ENCODE assay signal across 12 mouse cellular contexts in genomic region chr8:95242099-95242825, GRCm38 (mm10). TPM values are rescaled to one million over a fixed set of nuclear protein-coding genes. Genes with fewer than 3 reads are reported as not detected.
DNase-seq lines count a peak whose midpoint lies in the region; ATAC-seq and TF ChIP-seq lines count a peak whose summit lies in the region.
"Had no signal": no experiment of that assay in that cellular context is flagged by ENCODE, and none has a peak within 500 bp of the region (broad histone marks: within the 10 kb centered on the region; RNA-seq: fewer than 3 reads in every experiment).

No protein-coding gene starts in this region.

- peak; percentile 35 for ATAC-seq in common myeloid progenitor, adult 5-6 weeks (replicated peaks; ENCODE audit: low read depth, poor library complexity, severe bottlenecking)
- 0 out of 2 replicates have a peak, but pooled peaks have one; percentile 14 for ATAC-seq in hindbrain, embryonic 13.5 days (ENCODE audit: low FRiP score)
- no peak for ATAC-seq in midbrain, embryonic 12.5 days (ENCODE audit: low FRiP score, low read depth)

- TF ChIP-seq CTCF in ES-Bruce4 (IDR thresholded peaks at IDR 0.05; ENCODE audit: low read depth, low read length): no peak

- peak overlapping the region; percentile 12; the same call in 1 of the 2 replicates for H3K4me3 ChIP-seq in ES-Bruce4 (ENCODE audit: low read depth, low read length)
- H3K4me3 ChIP-seq in hindbrain, embryonic 13.5 days: no peak overlapping the region
- H3K4me3 ChIP-seq in midbrain, embryonic 12.5 days: no peak overlapping the region
- H3K4me3 ChIP-seq: embryonic facial prominence, embryonic 12.5 days had no signal

- H3K36me3 ChIP-seq in ES-Bruce4 (ENCODE audit: control insufficient read depth, insufficient read depth, low read length, poor library complexity, severe bottlenecking): no peaks in the 10 kb centered on the region
- H3K36me3 ChIP-seq in hindbrain, embryonic 13.5 days: no peaks in the 10 kb centered on the region
- H3K36me3 ChIP-seq in midbrain, embryonic 12.5 days: no peaks in the 10 kb centered on the region
- H3K36me3 ChIP-seq: embryonic facial prominence, embryonic 12.5 days had no signal

- H3K27ac ChIP-seq in ES-Bruce4 (ENCODE audit: insufficient read depth, low read length): no peak overlapping the region
- peak overlapping the region; percentile 96 for H3K27ac ChIP-seq in hindbrain, embryonic 13.5 days
- H3K27ac ChIP-seq in midbrain, embryonic 12.5 days (replicated peaks): peak overlapping the region; percentile 91
- H3K27ac ChIP-seq: embryonic facial prominence, embryonic 12.5 days; macrophage had no signal

- TF ChIP-seq EP300 in ES-Bruce4 (IDR thresholded peaks at IDR 0.05; ENCODE audit: insufficient read depth, low read depth, low read length): no peak

- no peak for DNase-seq in gastrocnemius, postnatal 14 days
- DNase-seq in B cell, adult 2 months: no peak
- no peak for DNase-seq in embryo, embryonic 11 days
- DNase-seq in heart, postnatal 14 days: no peak
- DNase-seq: cerebellum, adult 8-10 months; heart, postnatal 4 days had no signal

- WGBS in hindbrain, embryonic 13.5 days: 76% methylated on average over 26 of the region's 26 CpGs
- 86% methylated on average over 26 of the region's 26 CpGs for WGBS in midbrain, embryonic 12.5 days

- peak overlapping the region; percentile 34; the same call in 1 of the 2 replicates for H3K9ac ChIP-seq in ES-Bruce4 (ENCODE audit: low read depth, poor library complexity, severe bottlenecking)
- H3K9ac ChIP-seq in hindbrain, embryonic 13.5 days: no peak overlapping the region; the same call in 1 of the 2 replicates
- no peak overlapping the region for H3K9ac ChIP-seq in midbrain, embryonic 12.5 days (replicated peaks)
- H3K9ac ChIP-seq: embryonic facial prominence, embryonic 12.5 days had no signal

- no peaks in the 10 kb centered on the region; the same call in 1 of the 2 replicates for H3K9me3 ChIP-seq in ES-Bruce4 (replicated peaks; ENCODE audit: control insufficient read depth, insufficient read depth, low read length, poor library complexity, severe bottlenecking)
- H3K9me3 ChIP-seq in hindbrain, embryonic 13.5 days: no peaks in the 10 kb centered on the region
- no peaks in the 10 kb centered on the region for H3K9me3 ChIP-seq in midbrain, embryonic 12.5 days
- H3K9me3 ChIP-seq: embryonic facial prominence, embryonic 12.5 days had no signal

- H3K4me1 ChIP-seq in ES-Bruce4 (ENCODE audit: control insufficient read depth, insufficient read depth, low read length): no peaks in the 10 kb centered on the region
- H3K4me1 ChIP-seq in hindbrain, embryonic 13.5 days (replicated peaks): peaks cover 42% of the 10 kb centered on the region
- peaks cover 32% of the 10 kb centered on the region for H3K4me1 ChIP-seq in midbrain, embryonic 12.5 days

- intact Hi-C loops in gastrocnemius, postnatal 14 days (cut with DNase I; ENCODE audit: low total_unique reads): no loop called here
- intact Hi-C loops in heart, postnatal 14 days (cut with DNase I): no loop called here

- no peak for TF ChIP-seq POLR2A in ES-Bruce4 (IDR thresholded peaks at IDR 0.05; ENCODE audit: insufficient read depth, low read length)

- H3K27me3 ChIP-seq in ES-Bruce4 (ENCODE audit: control insufficient read depth, insufficient read depth, low read length, poor library complexity, severe bottlenecking): no peaks in the 10 kb centered on the region
- H3K27me3 ChIP-seq in hindbrain, embryonic 13.5 days: no peaks in the 10 kb centered on the region
- no peaks in the 10 kb centered on the region for H3K27me3 ChIP-seq in midbrain, embryonic 12.5 days
- H3K27me3 ChIP-seq: embryonic facial prominence, embryonic 12.5 days had no signal

- no peak overlapping the region for H3K4me2 ChIP-seq in hindbrain, embryonic 13.5 days
- H3K4me2 ChIP-seq in midbrain, embryonic 12.5 days (replicated peaks): no peak overlapping the region
- H3K4me2 ChIP-seq: embryonic facial prominence, embryonic 12.5 days had no signal

RNA-seq across cellular contexts. Expression of gene Kifc3, which starts 39.6 kb away (rescaled TPM):
- 19.0 and 22.2 TPM in 2 replicates for polyA plus RNA-seq in ES-Bruce4 (2011; ENCODE audit: insufficient read depth, insufficient read length, low read depth, missing spikeins)
- total RNA-seq in common myeloid progenitor, adult 5-6 weeks (2017): 0.73 and 1.4 TPM in 2 replicates
- polyA plus RNA-seq in hindbrain, embryonic 13.5 days (2015; fragmentation: Nextera tagmentation; extraction: Ambion mirVana): 16.5 and 20.2 TPM in 2 replicates
- 10.0 and 10.4 TPM in 2 replicates for polyA plus RNA-seq in midbrain, embryonic 12.5 days (2016; fragmentation: Nextera tagmentation; extraction: Ambion mirVana)
- total RNA-seq in gastrocnemius, postnatal 14 days (2021): 10 to 100 TPM; 11.2 to 11.5 TPM
- total RNA-seq in heart, postnatal 14 days (2021): 10 to 100 TPM; 58.1 to 62.8 TPM

Comparison
In these comparisons a context has a peak if more than half of its experiments do, and no peak if none do; other contexts are left out.
1. RNA of gene Kifc3, which starts 39.6 kb away (total RNA-seq): 58.1 to 62.8 TPM in heart, postnatal 14 days; 11.2 to 11.5 TPM in gastrocnemius, postnatal 14 days and 0.73 to 1.4 TPM in common myeloid progenitor, adult 5-6 weeks; every median in the first group is over 4 times any median in the second.